Mouse (Mus musculus): ENCODE measurements around the gene Tmem115.
A peak's percentile ranks its signal among the peaks of the same experiment; 100 is the strongest.
"Not testable (repeated sequence)": the region's sequence is repeated elsewhere in the genome, so short reads cannot be mapped to it uniquely, and the experiment has no call there.

Tmem115 gene

GRCm38 (mm10) chr9:107570845-107571244, 37.1 kb downstream of the Tmem115 start:
- DNase-seq (ENCODE audit: low read depth, low spot score), result no peak

GRCm38 (mm10) chr9:107571534-107572326, 38.0 kb downstream of the Tmem115 start:
- no peak for DNase-seq (ENCODE audit: low read depth, low spot score)

GRCm38 (mm10) chr9:107572327-107572662, 38.5 kb downstream of the Tmem115 start:
- DNase-seq (ENCODE audit: low read depth, low spot score), result no peak

- not testable (repeated sequence) for DNase-seq (ENCODE audit: low read depth, low spot score)
Measured at GRCm38 (mm10) chr9:107573774-107574173, 40.0 kb downstream of the Tmem115 start.

GRCm38 (mm10) chr9:107575579-107576356, 42.0 kb downstream of the Tmem115 start:
- DNase-seq (ENCODE audit: low read depth, low spot score), result no peak

- peak; percentile 73 for DNase-seq (ENCODE audit: low read depth, low spot score)
Measured at GRCm38 (mm10) chr9:107576357-107577107, 42.8 kb downstream of the Tmem115 start, which contains the start of gene Hyal1. Gene Hyal1, plus strand, starts transcription at chr9:107576927.

GRCm38 (mm10) chr9:107577871-107578270, 44.1 kb downstream of the Tmem115 start:
- no peak for DNase-seq (ENCODE audit: low read depth, low spot score)

GRCm38 (mm10) chr9:107578587-107578986, 44.8 kb downstream of the Tmem115 start, which contains the start of gene Naa80:
Gene Naa80, plus strand, starts transcription at chr9:107578887.
- DNase-seq (ENCODE audit: low read depth, low spot score), result no peak

- no peak for DNase-seq (ENCODE audit: low read depth, low spot score)
Measured at GRCm38 (mm10) chr9:107579023-107579900, 45.5 kb downstream of the Tmem115 start.

GRCm38 (mm10) chr9:107580501-107581317, 47.0 kb downstream of the Tmem115 start, which contains the start of gene Hyal3:
Gene Hyal3, plus strand, starts transcription at chr9:107580818.
- DNase-seq (ENCODE audit: low read depth, low spot score), result peak; percentile 61

GRCm38 (mm10) chr9:107581584-107581983, 47.8 kb downstream of the Tmem115 start:
- no peak for DNase-seq (ENCODE audit: low read depth, low spot score)

GRCm38 (mm10) chr9:107582509-107583062, 48.8 kb downstream of the Tmem115 start:
- no peak for DNase-seq (ENCODE audit: low read depth, low spot score)

- DNase-seq (ENCODE audit: low read depth, low spot score), result no peak
Measured at GRCm38 (mm10) chr9:107583174-107583573, 49.4 kb downstream of the Tmem115 start.

- DNase-seq (ENCODE audit: low read depth, low spot score), result no peak
Measured at GRCm38 (mm10) chr9:107586504-107586903, 52.8 kb downstream of the Tmem115 start.

- DNase-seq (ENCODE audit: low read depth, low spot score), result peak; percentile 93
Measured at GRCm38 (mm10) chr9:107586974-107587832, 53.5 kb downstream of the Tmem115 start, which contains the start of gene Ifrd2. Gene Ifrd2, plus strand, starts transcription at chr9:107587642.

GRCm38 (mm10) chr9:107587833-107588639, 54.3 kb downstream of the Tmem115 start:
- no peak for DNase-seq (ENCODE audit: low read depth, low spot score)

All from embryo, embryonic 11.5 days (tissue).